Mouse (Mus musculus) heart, embryonic 14.5 days (tissue): ENCODE measurements at regions not wholly inside any gene's neighbourhood (a gene's known extent, or its start where the extent isn't known, plus 50 kb on each side); places are given as distances from the start of the nearest gene placed in this dataset.

Experiments
- ATAC-seq: fragments of 200-750 bp; cut with Nextera tagmentation; 2 replicates; pipeline ENCODE4 v1.8.0; 2017; ENCODE audit warnings: low read depth, moderate TSS enrichment; ENCODE audit not compliant: insufficient number of reproducible peaks, insufficient read depth, low FRiP score
- H3K27ac ChIP-seq, 2 experiments: fragments of 200-500 bp in 1 of 2; fragments of 300-500 bp in 1 of 2; sonication (generic) in 1 of 2; replicated peaks in 1 of 2; 2 replicates each; pipeline ENCODE4 v1.5.1; 2012 to 2014; ENCODE audit warnings: low read depth in 2 of 2, low read length in 2 of 2, control low read depth in 1 of 2, mild to moderate bottlenecking in 1 of 2, mixed read lengths in 1 of 2; ENCODE audit not compliant: control insufficient read depth in 1 of 2, insufficient read depth in 1 of 2
- H3K27me3 ChIP-seq: fragments of 300-500 bp; sonication (generic); 2 replicates; pipeline ENCODE4 v1.6.1; 2014; ENCODE audit warnings: mild to moderate bottlenecking, low read length, control low read depth; ENCODE audit not compliant: control insufficient read depth, insufficient read depth
- H3K36me3 ChIP-seq: fragments of 300-500 bp; sonication (generic); 2 replicates; pipeline ENCODE4 v1.6.1; 2014; ENCODE audit warnings: mild to moderate bottlenecking, control low read depth, low read length, mixed read lengths; ENCODE audit not compliant: control insufficient read depth, insufficient read depth
- H3K4me1 ChIP-seq, 2 experiments: fragments of 200-500 bp in 1 of 2; fragments of 300-500 bp in 1 of 2; sonication (generic) in 1 of 2; 2 replicates each; pipeline ENCODE4 v1.6.1; 2012 to 2014; ENCODE audit warnings: low read length in 2 of 2, control low read depth in 1 of 2, mixed read lengths in 1 of 2; ENCODE audit not compliant: control insufficient read depth in 2 of 2, insufficient read depth in 2 of 2
- H3K4me2 ChIP-seq: fragments of 300-500 bp; sonication (generic); 2 replicates; pipeline ENCODE4 v1.6.1; 2014; ENCODE audit warnings: mild to moderate bottlenecking, low read length
- H3K4me3 ChIP-seq, 2 experiments: fragments of 200-500 bp in 1 of 2; fragments of 300-500 bp in 1 of 2; sonication (generic) in 1 of 2; 2 replicates each; pipeline ENCODE4 v1.5.1; 2012 to 2014; ENCODE audit warnings: low read length in 2 of 2, mild to moderate bottlenecking in 2 of 2, control low read depth in 1 of 2, low read depth in 1 of 2, moderate library complexity in 1 of 2; ENCODE audit not compliant: control insufficient read depth in 1 of 2, insufficient read depth in 1 of 2
- H3K9ac ChIP-seq: fragments of 300-500 bp; sonication (generic); 2 replicates; pipeline ENCODE4 v1.6.1; 2014; ENCODE audit warnings: mild to moderate bottlenecking, low read length
- H3K9me3 ChIP-seq: fragments of 300-500 bp; sonication (generic); 2 replicates; pipeline ENCODE4 v1.6.1; 2016; ENCODE audit warnings: low read length, control low read depth; ENCODE audit not compliant: control insufficient read depth
- WGBS: fragments of 180-500 bp; shearing (Covaris S2); extraction: QIAGEN DNeasy Blood & Tissue Kit; methylation state at CpG from one replicate; pipeline ENCODE4 v1.1.7; 2014; 5-methylcytosine and 5-hydroxymethylcytosine counted together

- Histone ChIP-seq H3K4me1 (no peaks in the 10 kb centered on the region; a peak in 1 of 4 replicates), H3K4me2 (no peak overlapping the region), H3K27ac (no peak overlapping the region), H3K27me3 (no peaks in the 10 kb centered on the region), H3K4me3 (no peak overlapping the region), H3K9me3 (no peaks in the 10 kb centered on the region), H3K9ac (no peak overlapping the region), H3K36me3 (no peaks in the 10 kb centered on the region)
- WGBS: 59% methylated on average over 10 of the region's 10 CpGs
- no peak for ATAC-seq
Measured at GRCm38 (mm10) chr3:115553848-115554515, 160.9 kb downstream of the S1pr1 start.

DNA sequence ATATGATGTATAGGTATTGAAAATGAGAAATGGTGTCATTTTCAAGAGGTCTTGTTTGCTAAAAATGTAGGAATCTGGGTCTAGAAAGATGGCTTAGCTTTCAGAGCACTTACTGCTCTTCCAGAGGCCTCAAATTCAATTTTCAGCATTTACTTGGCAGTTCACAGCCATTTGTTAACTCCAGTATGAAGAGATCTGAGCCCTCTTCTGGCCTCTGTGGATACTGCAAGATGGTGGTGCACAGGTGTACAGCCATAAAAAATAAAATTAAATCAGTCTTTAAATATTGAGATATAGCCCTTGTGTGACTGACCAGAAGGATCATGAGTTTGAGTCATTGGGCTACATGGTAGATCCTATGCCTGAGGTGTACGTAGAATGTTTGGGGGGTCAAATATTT, 173.1 kb downstream of the S1pr1 start:
- Histone ChIP-seq H3K27ac (no peak overlapping the region), H3K4me2 (no peak overlapping the region), H3K36me3 (no peaks in the 10 kb centered on the region), H3K4me3 (no peak overlapping the region), H3K4me1 (no peaks in the 10 kb centered on the region), H3K27me3 (no peaks in the 10 kb centered on the region), H3K9ac (no peak overlapping the region), H3K9me3 (no peaks in the 10 kb centered on the region)
- ATAC-seq: no peak
- 88% methylated on average over 1 of the region's 1 CpGs for WGBS

DNA sequence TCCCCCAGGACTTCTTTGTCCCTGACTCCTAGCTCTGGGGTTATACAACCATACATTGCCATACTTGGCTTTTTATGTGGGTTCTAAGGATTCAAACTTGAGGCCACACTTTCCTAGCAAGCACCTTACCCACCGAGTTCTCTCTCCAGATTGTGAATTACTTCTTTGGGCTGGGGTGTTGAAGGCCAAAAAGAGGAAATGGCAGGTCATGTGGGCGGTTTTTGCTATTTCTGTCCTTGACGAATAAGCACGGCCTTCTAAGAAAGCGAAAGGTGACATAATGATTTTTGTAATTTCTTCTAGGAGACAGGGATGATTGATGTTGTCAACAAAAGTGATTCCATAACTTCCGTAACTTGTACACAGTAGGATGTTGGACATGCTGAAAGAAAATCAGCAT, 176.5 kb downstream of the S1pr1 start:
- no peak for ATAC-seq
- Histone ChIP-seq H3K27me3 (no peaks in the 10 kb centered on the region), H3K9me3 (no peaks in the 10 kb centered on the region), H3K4me3 (no peak overlapping the region), H3K36me3 (no peaks in the 10 kb centered on the region), H3K4me2 (no peak overlapping the region), H3K9ac (no peak overlapping the region), H3K27ac (no peak overlapping the region), H3K4me1 (no peaks in the 10 kb centered on the region; a peak in 1 of 4 replicates)
- WGBS: 78% methylated on average over 6 of the region's 6 CpGs

- Histone ChIP-seq H3K36me3 (no peaks in the 10 kb centered on the region), H3K4me2 (no peak overlapping the region), H3K27ac (no peak overlapping the region), H3K9me3 (no peaks in the 10 kb centered on the region), H3K9ac (no peak overlapping the region), H3K4me3 (no peak overlapping the region), H3K4me1 (peaks cover 0 to 2% of the 10 kb centered on the region in 2 experiments; a peak in 2 of 4 replicates), H3K27me3 (no peaks in the 10 kb centered on the region)
- WGBS: 65% methylated on average over 18 of the region's 18 CpGs
- no peak for ATAC-seq
Measured at GRCm38 (mm10) chr3:115532141-115532735, 182.6 kb downstream of the S1pr1 start.

DNA sequence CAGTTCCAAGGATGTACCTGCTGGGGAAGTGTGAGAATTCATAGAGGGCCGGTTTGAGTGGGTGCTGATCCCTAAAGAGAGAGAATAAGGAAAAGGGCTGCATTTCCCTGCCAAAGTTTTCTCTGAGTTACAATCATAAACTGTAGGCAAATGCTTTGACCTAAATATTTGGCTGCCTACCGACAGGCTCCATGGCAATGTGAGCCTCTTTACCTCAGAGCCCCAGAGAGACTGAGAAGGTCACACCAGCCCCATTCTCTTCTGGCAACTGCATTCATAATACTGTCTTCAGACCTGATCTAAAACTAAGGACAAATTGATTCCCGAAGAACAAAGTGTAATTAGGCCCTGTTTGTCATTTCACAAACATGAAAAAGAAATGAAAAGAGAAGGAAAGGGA, 184.4 kb downstream of the S1pr1 start:
- WGBS: 61% methylated on average over 3 of the region's 3 CpGs
- Histone ChIP-seq H3K27ac (no peak overlapping the region), H3K4me2 (no peak overlapping the region), H3K9ac (no peak overlapping the region), H3K4me1 (peaks cover 0 to 2% of the 10 kb centered on the region in 2 experiments; a peak in 2 of 4 replicates), H3K27me3 (no peaks in the 10 kb centered on the region), H3K4me3 (no peak overlapping the region), H3K9me3 (no peaks in the 10 kb centered on the region), H3K36me3 (no peaks in the 10 kb centered on the region)
- no peak for ATAC-seq

DNA sequence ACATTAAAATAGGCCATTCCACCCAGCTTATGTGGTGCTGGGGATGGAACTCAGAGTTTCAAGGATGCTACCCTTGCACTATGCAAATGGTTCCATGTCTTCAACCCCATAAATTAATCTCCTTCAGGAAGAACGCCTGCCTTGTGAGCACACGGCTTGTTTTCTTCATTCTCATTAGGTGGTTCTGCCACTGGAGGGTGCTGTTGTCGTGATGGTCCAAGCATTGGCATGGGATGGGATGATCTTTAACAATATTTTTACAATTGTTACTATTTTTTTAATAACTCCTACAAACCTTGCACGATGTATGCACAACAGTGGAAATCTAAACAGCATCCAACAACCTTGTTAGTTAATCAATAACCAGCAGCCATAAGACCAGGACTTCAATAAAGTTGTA, 185.0 kb downstream of the S1pr1 start:
- Histone ChIP-seq H3K4me2 (no peak overlapping the region), H3K36me3 (no peaks in the 10 kb centered on the region), H3K9ac (no peak overlapping the region), H3K27ac (no peak overlapping the region), H3K4me1 (peaks cover 0 to 2% of the 10 kb centered on the region in 2 experiments; a peak in 2 of 4 replicates), H3K4me3 (no peak overlapping the region), H3K9me3 (no peaks in the 10 kb centered on the region), H3K27me3 (no peaks in the 10 kb centered on the region)
- ATAC-seq: no peak
- WGBS: 48% methylated on average over 4 of the region's 4 CpGs

DNA sequence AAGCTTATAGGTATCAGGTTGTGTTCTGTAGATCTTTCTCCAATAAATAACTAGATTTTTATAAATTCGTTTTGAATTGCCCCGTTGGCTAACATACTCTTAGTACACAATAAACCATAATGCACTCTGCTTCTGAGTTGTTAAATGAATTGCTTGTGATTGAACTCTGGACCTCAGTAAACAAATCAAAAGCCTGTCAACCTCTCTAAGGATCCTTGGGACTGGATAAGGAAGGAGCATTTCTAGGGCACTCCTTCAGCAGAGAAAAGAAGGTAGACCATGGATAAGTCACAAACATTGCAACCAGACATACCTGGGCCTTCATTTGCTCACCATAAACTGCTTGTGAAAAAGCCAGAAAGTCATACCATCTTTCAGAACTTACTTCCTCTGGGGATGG, 191.4 kb downstream of the S1pr1 start:
- Histone ChIP-seq H3K4me1 (no peaks in the 10 kb centered on the region), H3K4me3 (no peak overlapping the region), H3K27me3 (no peaks in the 10 kb centered on the region), H3K9me3 (no peaks in the 10 kb centered on the region), H3K9ac (no peak overlapping the region), H3K27ac (no peak overlapping the region), H3K4me2 (no peak overlapping the region), H3K36me3 (no peaks in the 10 kb centered on the region)
- WGBS: 80% methylated on average over 2 of the region's 2 CpGs
- ATAC-seq: no peak

- H3K4me1 ChIP-seq: no peaks in the 10 kb centered on the region
- no peaks in the 10 kb centered on the region for H3K27me3 ChIP-seq
- WGBS: 86% methylated on average over 4 of the region's 4 CpGs
- no peaks in the 10 kb centered on the region for H3K36me3 ChIP-seq
- no peak overlapping the region for H3K9ac ChIP-seq
- H3K4me2 ChIP-seq: no peak overlapping the region
- no peak overlapping the region for H3K4me3 ChIP-seq
- no peak for ATAC-seq
- no peaks in the 10 kb centered on the region for H3K9me3 ChIP-seq
- no peak overlapping the region for H3K27ac ChIP-seq
Measured at GRCm38 (mm10) chr3:115515645-115516044, 199.2 kb downstream of the S1pr1 start.
